Mouse (Mus musculus) midbrain, embryonic 13.5 days (tissue): ENCODE measurements around the gene Gtf2e1. TPM values are rescaled to one million over a fixed set of nuclear protein-coding genes. Genes with fewer than 3 reads are reported as not detected.

Experiments used
- ATAC-seq: fragments of 200-750 bp; cut with Nextera tagmentation; 2 replicates; pipeline ENCODE4 v1.8.0; 2017; ENCODE audit warnings: mild to moderate bottlenecking, moderate TSS enrichment, moderate library complexity
- H3K27ac ChIP-seq: fragments of 300-500 bp; sonication (generic); 2 replicates; pipeline ENCODE4 v1.5.1; 2015; ENCODE audit warnings: inconsistent platforms, mild to moderate bottlenecking, moderate library complexity
- H3K27me3 ChIP-seq: fragments of 300-500 bp; sonication (generic); 2 replicates; pipeline ENCODE4 v1.6.1; 2015; ENCODE audit warnings: mild to moderate bottlenecking, inconsistent platforms
- H3K36me3 ChIP-seq: fragments of 300-500 bp; sonication (generic); 2 replicates; pipeline ENCODE4 v1.6.1; 2015; ENCODE audit warnings: mild to moderate bottlenecking, inconsistent platforms
- H3K4me1 ChIP-seq: fragments of 300-500 bp; sonication (generic); replicated peaks from 2 replicates; pipeline ENCODE4 v1.6.1; 2015; ENCODE audit warnings: inconsistent platforms
- H3K4me2 ChIP-seq: fragments of 300-500 bp; sonication (generic); replicated peaks from 2 replicates; pipeline ENCODE4 v1.6.1; 2015; ENCODE audit warnings: moderate library complexity, mild to moderate bottlenecking, inconsistent platforms
- H3K4me3 ChIP-seq: fragments of 300-500 bp; sonication (generic); replicated peaks from 2 replicates; pipeline ENCODE4 v1.5.1; 2015; ENCODE audit warnings: mild to moderate bottlenecking, inconsistent platforms
- H3K9ac ChIP-seq: fragments of 300-500 bp; sonication (generic); replicated peaks from 2 replicates; pipeline ENCODE4 v1.6.1; 2015; ENCODE audit warnings: mild to moderate bottlenecking, inconsistent platforms
- H3K9me3 ChIP-seq: fragments of 300-500 bp; sonication (generic); 2 replicates; pipeline ENCODE4 v1.6.1; 2016; ENCODE audit warnings: mild to moderate bottlenecking, inconsistent platforms
- WGBS: fragments of 180-500 bp; shearing (Covaris S2); methylation state at CpG from one replicate; pipeline ENCODE4 v1.1.7; 2015; 5-methylcytosine and 5-hydroxymethylcytosine counted together
- polyA plus RNA-seq: library from polyadenylated mRNA; unstranded; fragments of >200 nt; fragmentation: Nextera tagmentation; extraction: Ambion mirVana; gene quantifications from 2 replicates; pipeline ENCODE4 v1.2.1, GENCODE M21; 2015

The Gtf2e1 gene
- polyA plus RNA-seq, 1 experiment from 2014 or later, result 40.2 TPM

DNA sequence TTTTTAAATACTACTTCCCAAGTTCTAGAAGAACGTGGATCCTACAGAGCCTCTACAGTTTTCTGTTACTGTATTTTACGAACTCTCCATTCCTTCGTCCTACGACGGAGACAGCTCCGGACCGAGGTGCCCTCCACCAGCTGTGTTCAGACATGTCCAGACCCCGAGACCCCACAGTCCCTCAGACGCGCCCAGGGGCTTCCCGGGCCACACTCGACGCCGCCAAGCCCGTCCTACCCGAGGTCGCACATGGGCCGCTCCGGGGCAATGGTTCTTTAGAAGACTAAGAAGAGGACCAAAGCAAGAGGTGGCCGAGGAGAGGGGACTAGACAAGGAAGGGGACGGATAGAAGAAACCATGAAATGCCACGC, 364 bp downstream of the Gtf2e1 start:
- peak; percentile 75 for ATAC-seq
- Histone ChIP-seq H3K27ac (peak overlapping the region; percentile 87), H3K9ac (peak overlapping the region; percentile 95), H3K36me3 (peaks cover 16% of the 10 kb centered on the region), H3K27me3 (no peaks in the 10 kb centered on the region), H3K4me1 (peaks cover 39% of the 10 kb centered on the region), H3K4me3 (peak overlapping the region; percentile 83), H3K4me2 (peak overlapping the region; percentile 75), H3K9me3 (no peaks in the 10 kb centered on the region)
- WGBS, result under 1% methylated on average over 22 of the region's 22 CpGs

DNA sequence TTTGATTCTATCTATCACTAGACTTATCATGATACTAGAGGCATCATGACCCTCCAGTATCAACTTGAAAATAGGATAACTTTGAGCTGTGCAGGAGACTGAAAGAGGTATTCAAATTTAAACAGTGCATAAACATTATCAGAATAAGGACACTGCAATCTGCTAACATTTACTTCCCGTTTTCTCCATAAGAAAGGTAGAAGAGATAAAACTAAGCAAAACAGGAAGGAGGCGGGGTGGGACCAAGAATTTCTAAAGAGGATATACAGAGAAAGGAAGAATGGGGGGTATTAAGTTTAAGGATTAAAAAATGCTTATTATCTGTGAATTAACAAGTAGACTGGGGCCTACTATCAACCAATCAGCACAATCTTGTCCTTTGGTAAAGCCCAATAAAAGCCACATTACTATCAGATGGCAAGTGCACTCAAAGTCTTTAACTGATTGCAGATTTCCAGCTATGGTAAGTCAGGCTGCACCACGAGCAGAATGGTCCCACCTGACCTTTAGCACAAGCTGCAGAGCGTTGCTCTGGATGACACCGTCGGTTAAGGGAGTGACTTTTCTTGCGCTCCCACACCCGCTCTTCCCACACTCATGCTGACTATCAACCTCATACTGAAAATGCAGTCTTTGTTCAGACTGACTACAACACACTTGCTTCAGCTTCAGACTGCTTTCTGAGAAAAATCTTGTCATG, 6.1 kb downstream of the Gtf2e1 start:
- no peak overlapping the region for H3K9ac ChIP-seq
- H3K4me2 ChIP-seq, result no peak overlapping the region
- peaks cover 21% of the 10 kb centered on the region for H3K36me3 ChIP-seq
- no peaks in the 10 kb centered on the region for H3K9me3 ChIP-seq
- no peaks in the 10 kb centered on the region for H3K27me3 ChIP-seq
- WGBS, result 93% methylated on average over 8 of the region's 8 CpGs
- H3K4me3 ChIP-seq, result no peak overlapping the region
- no peak overlapping the region for H3K27ac ChIP-seq
- no peak for ATAC-seq
- peaks cover 46% of the 10 kb centered on the region for H3K4me1 ChIP-seq

DNA sequence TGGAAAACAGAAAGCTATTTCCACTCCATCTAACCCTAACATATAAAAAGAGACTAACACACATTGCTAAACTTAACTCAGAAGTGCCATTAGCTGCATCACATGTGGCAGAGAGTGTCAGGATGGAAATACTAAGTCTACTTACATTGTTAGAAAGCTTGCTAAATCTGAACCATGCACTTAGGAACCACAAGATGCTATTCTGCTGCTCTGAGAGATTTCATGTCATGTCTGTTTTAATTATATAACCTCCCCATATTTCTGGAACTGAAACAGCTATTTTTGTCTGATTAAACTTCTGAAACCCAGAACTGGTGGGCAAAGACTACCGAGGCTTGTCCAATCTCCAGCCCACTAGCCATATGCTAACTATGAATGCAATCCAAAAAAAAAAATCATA, 7.5 kb downstream of the Gtf2e1 start:
- H3K27me3 ChIP-seq, result no peaks in the 10 kb centered on the region
- ATAC-seq, result no peak
- no peak overlapping the region for H3K27ac ChIP-seq
- 95% methylated on average over 1 of the region's 1 CpGs for WGBS
- H3K4me2 ChIP-seq, result no peak overlapping the region
- no peaks in the 10 kb centered on the region for H3K9me3 ChIP-seq
- peaks cover 21% of the 10 kb centered on the region for H3K36me3 ChIP-seq
- peaks cover 43% of the 10 kb centered on the region for H3K4me1 ChIP-seq
- H3K4me3 ChIP-seq, result no peak overlapping the region
- H3K9ac ChIP-seq, result no peak overlapping the region

DNA sequence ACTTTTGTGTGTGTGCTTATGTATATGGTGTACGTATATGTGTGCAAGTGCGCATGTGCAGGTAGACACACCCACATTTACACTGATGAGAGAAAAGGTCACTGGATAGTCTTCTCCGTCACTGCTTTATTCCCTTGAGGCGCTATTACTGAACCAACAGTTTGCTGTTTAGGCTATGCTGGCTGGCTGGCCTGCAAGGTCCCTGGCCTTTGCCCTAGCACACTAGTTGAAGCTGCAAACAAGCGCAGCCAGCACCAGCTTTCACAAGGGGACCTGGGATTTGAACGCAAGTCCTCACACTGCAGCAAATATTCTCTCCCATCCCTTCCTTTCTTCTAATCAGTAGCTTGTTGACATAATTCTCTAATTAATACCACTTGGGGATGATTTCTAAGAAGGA, 9.4 kb downstream of the Gtf2e1 start:
- Histone ChIP-seq H3K9me3 (no peaks in the 10 kb centered on the region), H3K4me2 (no peak overlapping the region), H3K27me3 (no peaks in the 10 kb centered on the region), H3K4me1 (peaks cover 36% of the 10 kb centered on the region), H3K4me3 (no peak overlapping the region), H3K9ac (no peak overlapping the region), H3K27ac (no peak overlapping the region), H3K36me3 (peaks cover 16% of the 10 kb centered on the region)
- no peak for ATAC-seq
- 86% methylated on average over 6 of the region's 6 CpGs for WGBS

DNA sequence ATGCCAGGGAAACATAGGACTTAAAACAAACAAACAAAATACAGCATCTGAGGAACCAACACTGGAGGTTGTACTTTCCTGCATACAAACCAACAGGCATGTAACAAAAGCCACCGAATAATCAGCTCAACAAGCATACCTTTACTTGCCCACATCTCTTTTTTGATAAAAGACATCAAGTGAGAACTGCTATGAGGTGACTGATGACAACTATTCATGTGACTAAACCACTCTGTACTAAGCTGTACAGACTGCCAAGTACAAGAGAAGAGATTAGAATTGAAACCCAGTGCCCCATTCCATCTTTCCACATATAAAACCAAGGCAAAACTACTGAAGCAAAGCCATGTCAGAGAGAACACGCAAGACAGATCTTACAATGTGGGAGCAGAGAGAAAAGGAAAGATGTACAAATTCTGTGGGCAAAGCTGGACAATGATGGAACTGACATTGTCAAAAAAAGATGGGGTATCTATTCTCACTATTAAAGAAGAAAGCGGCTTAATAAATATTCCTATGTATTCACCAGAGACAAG, 12.8 kb downstream of the Gtf2e1 start:
- Histone ChIP-seq H3K4me2 (no peak overlapping the region), H3K27ac (no peak overlapping the region), H3K4me1 (peaks cover 16% of the 10 kb centered on the region), H3K27me3 (no peaks in the 10 kb centered on the region), H3K9me3 (peaks cover 8% of the 10 kb centered on the region; the same call in 1 of the 2 replicates), H3K4me3 (no peak overlapping the region), H3K36me3 (peaks cover 26% of the 10 kb centered on the region), H3K9ac (no peak overlapping the region)
- no peak for ATAC-seq
- WGBS, result 91% methylated on average over 3 of the region's 3 CpGs

DNA sequence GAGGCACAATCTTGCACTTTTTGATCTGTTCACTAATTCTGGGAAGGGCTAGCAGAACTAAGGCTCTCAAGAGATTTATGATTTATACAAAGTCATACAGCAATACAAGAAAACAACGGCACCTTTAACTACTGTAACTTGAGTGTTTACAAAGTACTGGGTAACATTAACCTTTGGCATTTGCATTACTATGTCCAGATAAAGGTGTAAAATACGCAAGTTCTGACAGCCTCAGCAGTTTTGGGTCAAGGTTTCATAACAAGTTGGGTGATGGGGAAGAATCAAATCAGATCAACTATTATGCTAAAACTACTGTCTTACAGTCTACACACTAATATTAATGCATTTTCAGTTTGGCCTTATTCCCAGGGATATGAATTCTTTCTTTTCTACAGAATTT, 14.5 kb downstream of the Gtf2e1 start:
- peaks cover 8% of the 10 kb centered on the region; the same call in 1 of the 2 replicates for H3K9me3 ChIP-seq
- WGBS, result 96% methylated on average over 2 of the region's 2 CpGs
- no peak overlapping the region for H3K4me3 ChIP-seq
- peaks cover 37% of the 10 kb centered on the region for H3K36me3 ChIP-seq
- H3K27ac ChIP-seq, result no peak overlapping the region
- no peaks in the 10 kb centered on the region for H3K27me3 ChIP-seq
- H3K4me2 ChIP-seq, result no peak overlapping the region
- ATAC-seq, result no peak
- no peak overlapping the region for H3K9ac ChIP-seq
- H3K4me1 ChIP-seq, result peaks cover 14% of the 10 kb centered on the region

DNA sequence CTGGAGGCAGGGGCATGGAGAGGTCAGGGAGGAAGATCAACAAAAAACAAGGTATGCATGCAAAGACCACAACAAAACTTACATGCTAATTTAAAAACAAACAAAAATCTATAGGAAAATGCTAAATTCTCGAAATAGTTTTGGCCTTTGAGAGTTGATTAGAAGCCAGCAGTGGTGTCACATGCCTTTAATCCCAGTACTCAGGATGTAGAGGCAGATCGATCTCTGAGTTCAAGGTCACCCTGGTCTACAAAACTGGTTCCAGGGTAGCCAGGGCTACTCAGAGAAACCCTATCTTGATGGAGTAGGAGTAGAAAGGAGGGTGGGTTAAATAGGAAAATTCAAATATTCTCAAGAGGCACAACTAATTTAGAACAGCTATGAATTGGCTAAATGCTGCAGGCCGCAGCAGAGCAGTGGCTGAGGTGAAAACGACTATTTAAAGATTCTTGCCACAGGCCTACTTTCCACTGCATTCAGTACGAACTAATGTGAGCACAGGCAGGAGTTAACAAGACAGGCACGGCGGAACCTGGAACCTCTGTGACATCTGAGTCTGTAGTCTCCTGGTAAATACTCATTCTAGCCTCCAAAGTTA, 17.4 kb downstream of the Gtf2e1 start:
- Histone ChIP-seq H3K4me3 (no peak overlapping the region), H3K27ac (no peak overlapping the region), H3K4me1 (peaks cover 4% of the 10 kb centered on the region; the same call in 1 of the 2 replicates), H3K36me3 (peaks cover 55% of the 10 kb centered on the region), H3K27me3 (no peaks in the 10 kb centered on the region), H3K9ac (no peak overlapping the region), H3K4me2 (no peak overlapping the region), H3K9me3 (peaks cover 8% of the 10 kb centered on the region; the same call in 1 of the 2 replicates)
- ATAC-seq, result no peak
- WGBS, result 91% methylated on average over 7 of the region's 7 CpGs

DNA sequence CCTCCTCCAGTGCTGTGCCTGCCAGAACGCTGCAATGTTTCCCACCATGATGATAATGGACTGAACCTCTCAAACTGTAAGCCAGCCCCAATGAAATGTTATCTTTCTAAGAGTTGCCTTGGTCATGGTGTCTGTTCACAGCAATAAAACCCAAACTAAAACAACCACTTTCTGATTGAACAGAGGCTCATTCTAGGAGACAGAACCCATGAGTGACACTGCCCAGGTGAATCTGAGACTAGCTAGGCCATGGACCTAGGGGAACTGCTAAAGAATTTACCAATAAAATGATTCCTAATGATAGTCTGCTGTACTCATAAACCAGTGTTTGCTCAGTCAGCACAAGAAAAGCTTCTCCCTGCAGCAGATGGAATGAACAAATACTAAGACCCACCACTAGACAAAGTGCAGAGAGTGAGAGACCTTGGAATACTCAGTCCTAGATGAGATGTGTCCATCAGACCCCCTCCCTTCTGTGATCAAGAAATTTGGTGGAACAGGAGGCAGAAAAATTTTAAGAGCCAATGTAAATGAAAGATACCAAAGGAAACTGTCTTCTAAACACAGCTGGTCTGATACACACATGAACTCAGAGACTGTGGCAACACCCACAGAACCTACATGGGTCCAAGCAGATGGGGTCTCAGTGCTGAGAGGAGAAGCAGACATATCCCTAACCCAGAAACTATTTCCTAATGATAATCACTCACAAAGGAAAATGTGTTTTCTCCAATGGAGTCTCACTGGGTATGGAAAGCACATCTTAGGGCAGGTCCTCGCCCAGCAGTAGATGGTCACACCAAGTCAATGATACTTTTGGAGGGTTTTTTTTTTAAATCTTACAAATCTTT, 19.2 kb downstream of the Gtf2e1 start:
- Histone ChIP-seq H3K4me1 (no peaks in the 10 kb centered on the region), H3K9me3 (peaks cover 8% of the 10 kb centered on the region; the same call in 1 of the 2 replicates), H3K27me3 (no peaks in the 10 kb centered on the region), H3K4me3 (no peak overlapping the region), H3K36me3 (peaks cover 61% of the 10 kb centered on the region), H3K9ac (no peak overlapping the region), H3K27ac (no peak overlapping the region), H3K4me2 (no peak overlapping the region)
- 95% methylated on average over 2 of the region's 2 CpGs for WGBS
- no peak for ATAC-seq

DNA sequence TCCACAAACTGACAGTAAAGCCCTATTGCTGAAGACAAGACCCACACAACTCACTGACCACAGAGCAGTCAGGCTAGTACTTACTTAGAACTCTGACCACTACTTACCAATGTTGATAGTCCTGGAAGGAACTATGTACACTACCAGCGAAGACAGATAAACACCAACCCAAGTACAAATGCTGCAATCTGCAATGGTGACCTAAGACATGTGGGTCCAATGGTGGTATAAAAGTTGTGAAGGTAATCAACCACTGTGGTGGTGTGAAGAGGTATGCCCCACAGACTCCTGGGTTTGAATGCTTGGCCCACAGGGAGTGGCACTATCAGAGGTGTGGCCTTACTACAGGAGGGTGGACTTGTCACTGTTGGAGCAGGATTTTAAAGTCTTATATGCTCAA, 19.9 kb downstream of the Gtf2e1 start:
- 95% methylated on average over 1 of the region's 1 CpGs for WGBS
- H3K4me1 ChIP-seq, result no peaks in the 10 kb centered on the region
- no peak overlapping the region for H3K9ac ChIP-seq

DNA sequence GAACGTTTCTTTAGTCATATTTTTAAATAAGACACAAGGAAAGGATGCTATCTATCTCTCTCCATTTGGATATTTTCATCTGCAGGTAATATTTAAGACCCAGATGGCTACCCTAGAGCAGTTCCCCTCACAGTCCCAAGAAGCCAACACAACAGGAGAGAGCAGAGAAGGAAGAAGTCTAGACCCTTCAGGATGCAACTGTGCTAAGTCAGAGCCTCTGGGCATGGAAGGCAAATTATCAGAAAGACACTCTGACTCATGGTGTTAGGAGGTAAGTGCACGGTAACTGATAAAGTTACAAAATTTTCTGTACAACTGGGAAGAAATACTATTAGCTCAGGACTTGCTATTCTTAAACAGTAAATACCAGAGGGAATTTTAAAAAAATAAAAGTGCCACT, 20.9 kb downstream of the Gtf2e1 start:
- no peak overlapping the region for H3K4me3 ChIP-seq
- peaks cover 62% of the 10 kb centered on the region for H3K36me3 ChIP-seq
- WGBS, result 90% methylated on average over 2 of the region's 2 CpGs
- H3K4me1 ChIP-seq, result no peaks in the 10 kb centered on the region
- no peaks in the 10 kb centered on the region for H3K27me3 ChIP-seq
- H3K9ac ChIP-seq, result no peak overlapping the region
- no peak overlapping the region for H3K4me2 ChIP-seq
- H3K27ac ChIP-seq, result no peak overlapping the region
- peaks cover 3% of the 10 kb centered on the region; the same call in 1 of the 2 replicates for H3K9me3 ChIP-seq
- no peak for ATAC-seq

More for the DNA sequence above, 19.9 kb downstream of the Gtf2e1 start:
- H3K27me3 ChIP-seq, result no peaks in the 10 kb centered on the region
- ATAC-seq, result no peak
- H3K36me3 ChIP-seq, result peaks cover 66% of the 10 kb centered on the region
- no peak overlapping the region for H3K4me3 ChIP-seq
- peaks cover 8% of the 10 kb centered on the region; the same call in 1 of the 2 replicates for H3K9me3 ChIP-seq
- no peak overlapping the region for H3K4me2 ChIP-seq
- H3K27ac ChIP-seq, result no peak overlapping the region

DNA sequence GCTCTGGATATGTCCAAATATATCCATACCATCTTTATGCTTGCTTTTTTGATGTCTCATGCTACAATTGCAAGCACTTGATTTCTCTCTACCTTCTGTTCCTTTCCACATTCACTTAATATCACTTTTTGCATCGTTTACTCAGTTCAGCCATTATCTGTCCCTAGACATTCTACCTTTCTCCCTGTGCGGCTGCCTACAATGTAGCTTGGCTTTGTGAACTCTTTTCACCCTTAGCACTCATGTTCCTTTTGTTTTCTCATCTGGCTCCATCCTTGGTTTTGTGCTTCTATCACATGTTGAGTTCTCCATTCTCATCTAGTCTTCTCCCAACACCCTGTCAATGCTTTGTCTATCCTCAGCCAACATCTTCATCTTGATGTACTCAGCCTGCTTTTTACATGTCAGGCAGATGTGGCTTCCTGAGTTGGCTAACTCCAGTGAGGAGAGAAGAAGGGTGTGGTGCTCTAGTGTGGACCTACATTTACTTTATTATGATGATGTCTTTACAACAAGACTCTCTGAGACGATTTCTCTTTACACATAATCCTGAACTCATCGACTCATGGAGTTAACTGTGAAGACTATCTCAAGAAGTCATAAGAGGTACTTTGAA, 21.9 kb downstream of the Gtf2e1 start:
- no peak for ATAC-seq
- Histone ChIP-seq H3K9ac (no peak overlapping the region), H3K4me1 (no peaks in the 10 kb centered on the region), H3K4me3 (no peak overlapping the region), H3K27ac (no peak overlapping the region), H3K36me3 (peaks cover 55% of the 10 kb centered on the region), H3K9me3 (no peaks in the 10 kb centered on the region), H3K27me3 (no peaks in the 10 kb centered on the region), H3K4me2 (no peak overlapping the region)
- 96% methylated on average over 4 of the region's 4 CpGs for WGBS
